9 mouse cellular contexts compared by ENCODE assay signal in the genomic region with DNA sequence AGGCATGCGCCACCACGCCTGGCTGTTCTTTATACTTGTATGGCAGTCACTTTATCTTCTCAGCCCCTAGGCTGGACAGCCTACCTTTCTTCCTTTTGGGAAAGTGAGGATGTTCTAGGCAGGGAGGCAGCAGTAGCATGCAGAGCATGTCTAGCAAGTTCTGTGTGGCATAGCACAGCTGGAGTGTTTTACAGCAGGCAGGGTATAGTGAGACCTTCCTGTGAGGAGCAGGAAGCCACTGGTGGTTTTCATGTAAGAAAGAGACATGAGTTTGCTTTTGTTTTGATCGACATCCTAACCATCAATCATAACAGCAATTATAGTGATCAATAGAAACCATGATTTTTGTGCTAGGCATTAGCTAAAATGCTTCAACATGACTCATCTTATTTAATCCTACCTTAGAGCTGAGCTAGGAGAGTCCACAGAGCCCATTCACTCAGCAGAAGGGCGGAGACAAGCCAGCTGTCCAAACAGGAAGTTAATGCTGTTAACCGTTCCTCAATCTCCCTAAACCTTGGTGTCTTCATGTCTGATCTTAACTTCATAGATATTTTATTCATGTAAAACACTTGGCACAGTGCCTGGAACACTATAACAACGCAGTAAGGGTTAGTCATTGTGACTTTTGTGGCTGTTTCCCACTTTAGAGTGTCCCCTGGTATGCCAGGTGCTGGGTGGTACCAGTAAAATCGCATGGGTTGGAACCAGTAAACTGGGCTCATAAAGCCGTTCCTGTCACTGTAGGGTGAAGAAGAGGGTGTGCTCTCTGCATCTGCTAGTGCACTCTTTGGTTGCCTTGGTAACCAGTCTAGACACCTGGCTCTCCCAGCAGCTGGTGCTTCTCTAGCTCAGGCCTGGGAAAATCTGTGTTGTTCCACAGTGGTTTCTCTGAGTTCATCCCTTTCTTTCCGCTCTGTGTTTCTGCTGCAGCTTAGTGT. TPM values are rescaled to one million over a fixed set of nuclear protein-coding genes. Genes with fewer than 3 reads are reported as not detected.
DNase-seq lines count a peak whose midpoint lies in the region; ATAC-seq and TF ChIP-seq lines count a peak whose summit lies in the region.
"Had no signal": no experiment of that assay in that cellular context is flagged by ENCODE, and none has a peak within 500 bp of the region (broad histone marks: within the 10 kb centered on the region; RNA-seq: fewer than 3 reads in every experiment).

No protein-coding gene starts in this region.

- no peak for TF ChIP-seq POLR2A in small intestine, adult 2 months (IDR thresholded peaks at IDR 0.05; ENCODE audit: low read depth, low read length)

- TF ChIP-seq CTCF in small intestine, adult 2 months (IDR thresholded peaks at IDR 0.05; ENCODE audit: extremely low read depth, insufficient read length, insufficient replicate concordance, low read depth, low read length) = no peak

- H3K36me3 ChIP-seq in limb, embryonic 15.5 days = no peaks in the 10 kb centered on the region
- H3K36me3 ChIP-seq in small intestine, adult 2 months (ENCODE audit: control insufficient read depth, insufficient read depth, low read length) = no peaks in the 10 kb centered on the region

- H3K9ac ChIP-seq in limb, embryonic 15.5 days = no peak overlapping the region

- peak; percentile 42 for DNase-seq in layer of hippocampus, adult 11-12 months (ENCODE audit: low spot score)
- DNase-seq in layer of hippocampus, postnatal 25 days (ENCODE audit: extremely low spot score in 1 of 2, low spot score in 1 of 2) = no peak
- DNase-seq in MN1 (ENCODE audit: low spot score) = peak; percentile 66
- DNase-seq in heart, postnatal 4 days = no peak
- no peak for DNase-seq in urinary bladder, postnatal 25 days (ENCODE audit: low spot score)

- ATAC-seq in granulocyte monocyte progenitor cell, adult 5-6 weeks (replicated peaks; ENCODE audit: poor library complexity, severe bottlenecking) = peak; percentile 58
- peak; percentile 67 for ATAC-seq in limb, embryonic 15.5 days (ENCODE audit: insufficient number of reproducible peaks, low FRiP score, low TSS enrichment, low read depth)

- 44% methylated on average over 9 of the region's 9 CpGs for WGBS in limb, embryonic 15.5 days
- 20% methylated on average over 9 of the region's 9 CpGs for WGBS in small intestine, adult 2 months

- no peaks in the 10 kb centered on the region for H3K9me3 ChIP-seq in limb, embryonic 15.5 days

- H3K27ac ChIP-seq in limb, embryonic 15.5 days = peak overlapping the region; percentile 58
- peak overlapping the region; percentile 53 for H3K27ac ChIP-seq in small intestine, adult 2 months (ENCODE audit: insufficient read depth, low read depth, low read length)

- H3K27me3 ChIP-seq in limb, embryonic 15.5 days = no peaks in the 10 kb centered on the region
- no peaks in the 10 kb centered on the region for H3K27me3 ChIP-seq in small intestine, adult 2 months (ENCODE audit: control insufficient read depth, insufficient read depth, low read length)

- peaks cover 29% of the 10 kb centered on the region for H3K4me1 ChIP-seq in limb, embryonic 15.5 days
- peaks cover 16% of the 10 kb centered on the region; the same call in 1 of the 2 replicates for H3K4me1 ChIP-seq in small intestine, adult 2 months (ENCODE audit: control insufficient read depth, insufficient read depth, insufficient read length, low read length)

- H3K4me3 ChIP-seq in limb, embryonic 15.5 days = no peak overlapping the region
- no peak overlapping the region for H3K4me3 ChIP-seq in small intestine, adult 2 months (ENCODE audit: low read depth, low read length)
- H3K4me3 ChIP-seq: erythroblast, embryonic 14.5 days had no signal

- no peak overlapping the region for H3K4me2 ChIP-seq in limb, embryonic 15.5 days

RNA-seq across cellular contexts. Expression of gene Scgb1a1, which starts 21.9 kb away (rescaled TPM):
- total RNA-seq in layer of hippocampus, postnatal 25 days (2021) = not detected
- not detected in 2 replicates for total RNA-seq in granulocyte monocyte progenitor cell, adult 5-6 weeks (2014; fragmentation: Nextera tagmentation)
- not detected in 2 replicates for total RNA-seq in granulocyte monocyte progenitor cell, adult 5-6 weeks (2017)
- polyA plus RNA-seq in limb, embryonic 15.5 days (2015; fragmentation: Nextera tagmentation; extraction: Ambion mirVana) = 0.98 and 1.2 TPM in 2 replicates
- 0.30 and 3.7 TPM in 2 replicates for polyA plus RNA-seq in small intestine, adult 2 months (2012; rRNA removed)
- total RNA-seq in heart, postnatal 4 days (2021) = not detected
- polyA plus RNA-seq: erythroblast, embryonic 14.5 days had no signal

Comparison
In these comparisons a context has a peak if more than half of its experiments do, and no peak if none do; other contexts are left out.
1. DNase-seq: peak in layer of hippocampus, adult 11-12 months (single experiment) and MN1 (single experiment); none in layer of hippocampus, postnatal 25 days (0 of 2), heart, postnatal 4 days (single experiment) and urinary bladder, postnatal 25 days (single experiment).